Mouse (Mus musculus): Measurements from ENCODE around the gene Reps2. TPM values are rescaled to one million over a fixed set of nuclear protein-coding genes. Genes with fewer than 3 reads are reported as not detected.

The Reps2 gene
- polyA plus RNA-seq, 3 experiments from 2014 or later = not detected

- no peak for ATAC-seq
Measured at GRCm38 (mm10) chrX:162487734-162488133, 155.7 kb downstream of the Reps2 start.

GRCm38 (mm10) chrX:162470213-162470612 is 173.2 kb downstream of the Reps2 start:
- no peak for ATAC-seq

GRCm38 (mm10) chrX:162462156-162462555 is 181.3 kb downstream of the Reps2 start:
- ATAC-seq = no peak

GRCm38 (mm10) chrX:162456445-162456844 is 187.0 kb downstream of the Reps2 start:
- no peak for ATAC-seq

GRCm38 (mm10) chrX:162455364-162455763 is 188.1 kb downstream of the Reps2 start:
- ATAC-seq = no peak

- no peak for ATAC-seq
Measured at GRCm38 (mm10) chrX:162453821-162454402, 189.5 kb downstream of the Reps2 start.

- no peak for ATAC-seq
Measured at GRCm38 (mm10) chrX:162452642-162453041, 190.8 kb downstream of the Reps2 start.

GRCm38 (mm10) chrX:162447974-162448373 is 195.5 kb downstream of the Reps2 start:
- ATAC-seq = no peak

GRCm38 (mm10) chrX:162446678-162447318 is 196.7 kb downstream of the Reps2 start:
- no peak for ATAC-seq

GRCm38 (mm10) chrX:162443387-162443786 is 200.1 kb downstream of the Reps2 start:
- ATAC-seq = no peak

- ATAC-seq = no peak
Measured at GRCm38 (mm10) chrX:162442970-162443369, 200.5 kb downstream of the Reps2 start.

- ATAC-seq = no peak
Measured at GRCm38 (mm10) chrX:162432776-162433543, 210.5 kb downstream of the Reps2 start.

- ATAC-seq = no peak
Measured at GRCm38 (mm10) chrX:162427698-162428097, 215.8 kb downstream of the Reps2 start.

- no peak for ATAC-seq
Measured at GRCm38 (mm10) chrX:162419431-162419830, 224.0 kb downstream of the Reps2 start.

GRCm38 (mm10) chrX:162413124-162413523 is 230.3 kb downstream of the Reps2 start:
- no peak for ATAC-seq

GRCm38 (mm10) chrX:162407291-162407690 is 236.2 kb downstream of the Reps2 start:
- no peak for ATAC-seq

- ATAC-seq = no peak
Measured at GRCm38 (mm10) chrX:162402487-162402886, 241.0 kb downstream of the Reps2 start.

GRCm38 (mm10) chrX:162380730-162381129 is 262.7 kb downstream of the Reps2 start:
- no peak for ATAC-seq

GRCm38 (mm10) chrX:162363206-162363605 is 280.2 kb downstream of the Reps2 start:
- ATAC-seq = no peak

Measured in inflammation-experienced regulatory T-cells, adult 6 months (primary cell).